Mouse (Mus musculus) midbrain, embryonic 15.5 days (tissue): Measurements from ENCODE around the gene Fgfr2. TPM values are rescaled to one million over a fixed set of nuclear protein-coding genes. Genes with fewer than 3 reads are reported as not detected.

Experiments
- ATAC-seq: fragments of 200-750 bp; cut with Nextera tagmentation; replicated peaks from 2 replicates; pipeline ENCODE4 v1.8.0; 2017; ENCODE audit warnings: moderate TSS enrichment
- H3K27ac ChIP-seq: fragments of 300-500 bp; sonication (generic); 2 replicates; pipeline ENCODE4 v1.5.1; 2015; ENCODE audit warnings: mild to moderate bottlenecking, inconsistent platforms
- H3K27me3 ChIP-seq: fragments of 300-500 bp; sonication (generic); replicated peaks from 2 replicates; pipeline ENCODE4 v1.6.1; 2015; ENCODE audit warnings: inconsistent platforms
- H3K36me3 ChIP-seq: fragments of 300-500 bp; sonication (generic); replicated peaks from 2 replicates; pipeline ENCODE4 v1.6.1; 2015; ENCODE audit warnings: inconsistent platforms
- H3K4me1 ChIP-seq: fragments of 300-500 bp; sonication (generic); 2 replicates; pipeline ENCODE4 v1.6.1; 2015; ENCODE audit warnings: inconsistent platforms
- H3K4me2 ChIP-seq: fragments of 300-500 bp; sonication (generic); 2 replicates; pipeline ENCODE4 v1.6.1; 2015; ENCODE audit warnings: inconsistent platforms, mild to moderate bottlenecking, moderate library complexity
- H3K4me3 ChIP-seq: fragments of 300-500 bp; sonication (generic); 2 replicates; pipeline ENCODE4 v1.5.1; 2015; ENCODE audit warnings: mild to moderate bottlenecking, inconsistent platforms
- H3K9ac ChIP-seq: fragments of 300-500 bp; sonication (generic); 2 replicates; pipeline ENCODE4 v1.6.1; 2015; ENCODE audit warnings: mild to moderate bottlenecking, inconsistent platforms
- H3K9me3 ChIP-seq: fragments of 300-500 bp; sonication (generic); 2 replicates; pipeline ENCODE4 v1.6.1; 2016; ENCODE audit warnings: inconsistent platforms
- WGBS: fragments of 180-500 bp; shearing (Covaris S2); methylation state at CpG from one replicate; pipeline ENCODE4 v1.1.7; 2015; ENCODE audit warnings: mixed read lengths; 5-methylcytosine and 5-hydroxymethylcytosine counted together
- polyA plus RNA-seq: library from polyadenylated mRNA; unstranded; fragments of >200 nt; fragmentation: Nextera tagmentation; extraction: Ambion mirVana; gene quantifications from 2 replicates; pipeline ENCODE4 v1.2.1, GENCODE M21; 2015

Gene Fgfr2
- polyA plus RNA-seq, 1 experiment from 2014 or later = 23.3 TPM

DNA sequence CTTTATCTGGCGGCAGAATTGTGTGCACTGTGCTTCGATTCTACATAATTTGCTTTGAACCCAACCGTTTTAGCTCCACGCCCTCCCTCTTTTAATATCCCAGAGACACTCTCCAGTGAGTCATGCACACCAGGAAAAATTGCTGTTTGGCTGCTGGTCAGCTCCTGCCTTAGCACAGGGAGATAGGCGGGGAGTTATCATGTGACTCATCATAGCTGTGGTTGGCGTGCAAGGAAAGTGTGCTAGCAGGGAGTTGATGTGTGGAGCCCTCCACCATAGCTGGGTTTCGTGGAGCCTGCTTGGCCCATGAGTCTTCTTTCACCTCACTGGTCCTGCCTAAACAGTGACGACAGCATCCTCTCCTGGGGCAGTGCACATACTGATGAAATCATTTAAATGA is 2315.4 kb downstream of the Fgfr2 start:
- Histone ChIP-seq H3K4me3 (no peak overlapping the region), H3K9me3 (no peaks in the 10 kb centered on the region), H3K27me3 (no peaks in the 10 kb centered on the region), H3K27ac (no peak overlapping the region), H3K9ac (no peak overlapping the region), H3K4me1 (no peaks in the 10 kb centered on the region), H3K4me2 (no peak overlapping the region), H3K36me3 (no peaks in the 10 kb centered on the region)
- WGBS = 70% methylated on average over 8 of the region's 8 CpGs
- no peak for ATAC-seq

DNA sequence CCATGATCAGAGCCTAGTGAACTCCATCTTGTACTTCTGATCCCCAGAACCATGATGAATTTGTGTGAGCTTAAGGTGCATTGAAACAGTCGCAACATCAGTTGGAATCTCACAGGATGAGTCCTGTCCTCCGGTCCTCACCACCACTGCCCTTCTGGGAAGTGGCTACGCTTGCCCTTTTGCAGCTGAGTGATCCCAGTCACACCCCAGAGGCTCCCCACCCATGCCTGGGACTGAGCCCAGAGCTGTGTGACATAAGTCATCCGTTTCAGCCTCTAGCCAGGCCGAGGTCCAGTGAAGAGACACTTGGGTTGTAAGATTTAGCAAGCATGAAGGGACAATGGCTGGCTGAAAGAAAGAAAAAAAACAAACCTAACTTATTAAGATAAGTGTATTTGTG is 2318.2 kb downstream of the Fgfr2 start:
- no peak overlapping the region for H3K27ac ChIP-seq
- H3K4me1 ChIP-seq = no peaks in the 10 kb centered on the region
- WGBS = 72% methylated on average over 5 of the region's 5 CpGs
- H3K4me2 ChIP-seq = no peak overlapping the region
- H3K9me3 ChIP-seq = no peaks in the 10 kb centered on the region
- H3K4me3 ChIP-seq = no peak overlapping the region
- ATAC-seq = no peak
- H3K36me3 ChIP-seq = no peaks in the 10 kb centered on the region
- no peak overlapping the region for H3K9ac ChIP-seq
- H3K27me3 ChIP-seq = no peaks in the 10 kb centered on the region

DNA sequence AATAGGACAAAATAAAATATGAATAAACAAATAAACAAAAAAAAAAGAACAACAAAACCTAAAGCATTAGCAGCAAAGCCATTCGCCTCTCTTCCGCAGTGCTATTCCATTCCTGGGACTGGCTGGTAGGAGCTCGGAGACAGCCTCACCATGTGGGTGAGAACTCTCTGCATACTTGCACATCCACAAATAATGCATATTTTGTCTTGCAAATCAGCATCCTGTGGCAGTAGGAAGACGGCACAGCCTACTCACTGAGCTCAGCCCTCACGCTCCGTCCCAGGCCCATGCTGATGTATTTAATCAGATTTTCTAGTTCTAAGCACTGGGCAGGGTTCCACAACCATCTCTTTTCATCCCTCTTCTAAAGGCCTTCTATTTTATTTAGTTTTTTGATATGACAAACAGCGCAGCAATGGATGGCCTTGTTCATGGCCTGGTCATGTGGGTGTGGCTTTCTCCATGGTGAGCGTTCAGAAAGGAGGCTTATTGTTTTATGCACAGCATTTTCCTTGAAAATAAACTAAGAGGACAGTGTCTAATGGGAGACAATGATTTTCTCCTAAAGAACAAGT is 2319.8 kb downstream of the Fgfr2 start:
- Histone ChIP-seq H3K36me3 (no peaks in the 10 kb centered on the region), H3K4me3 (no peak overlapping the region), H3K9ac (no peak overlapping the region), H3K4me1 (no peaks in the 10 kb centered on the region), H3K9me3 (no peaks in the 10 kb centered on the region), H3K4me2 (no peak overlapping the region), H3K27me3 (no peaks in the 10 kb centered on the region), H3K27ac (no peak overlapping the region)
- no peak for ATAC-seq
- WGBS = 58% methylated on average over 8 of the region's 8 CpGs

DNA sequence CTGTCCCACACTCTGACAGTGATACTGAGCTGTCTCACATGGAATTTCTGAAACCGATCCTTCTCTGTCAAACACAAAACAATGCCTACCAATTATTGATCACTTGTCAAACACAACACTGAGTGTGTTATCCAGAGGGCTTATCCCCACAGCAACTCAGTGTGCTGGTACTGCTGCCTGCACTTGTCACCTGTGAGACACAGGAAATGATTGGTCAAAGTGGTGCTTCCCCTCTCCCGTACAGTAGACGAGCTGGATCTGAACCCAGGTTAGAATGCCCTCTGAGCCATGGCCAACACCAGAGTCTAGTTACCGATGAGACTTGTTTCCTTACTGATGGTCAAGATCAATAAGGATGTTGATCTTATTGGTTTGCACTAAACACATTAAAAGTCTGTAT is 2321.3 kb downstream of the Fgfr2 start:
- Histone ChIP-seq H3K4me2 (no peak overlapping the region), H3K27ac (no peak overlapping the region), H3K27me3 (no peaks in the 10 kb centered on the region), H3K4me1 (no peaks in the 10 kb centered on the region), H3K9me3 (no peaks in the 10 kb centered on the region), H3K4me3 (no peak overlapping the region), H3K36me3 (no peaks in the 10 kb centered on the region), H3K9ac (no peak overlapping the region)
- no peak for ATAC-seq
- 95% methylated on average over 4 of the region's 4 CpGs for WGBS

DNA sequence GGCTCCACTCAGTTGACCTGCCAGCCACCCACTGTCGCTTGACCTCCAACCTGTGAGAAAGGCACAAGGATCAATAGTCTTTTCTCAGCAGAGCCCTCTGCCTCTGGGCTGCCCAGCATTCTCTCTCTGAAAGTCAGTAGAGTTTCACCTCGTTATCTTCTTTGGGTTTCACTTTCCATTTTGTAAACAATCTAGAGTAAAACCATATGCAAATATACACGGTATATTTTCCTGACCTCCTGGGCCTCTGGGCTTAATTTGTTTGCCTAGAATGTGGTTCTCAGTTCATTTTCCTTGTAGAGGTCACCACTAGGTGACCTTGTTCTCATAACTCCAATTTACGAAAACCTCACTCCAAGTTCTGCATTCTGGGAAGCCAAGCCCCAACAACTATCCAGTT is 2322.5 kb downstream of the Fgfr2 start:
- Histone ChIP-seq H3K27me3 (no peaks in the 10 kb centered on the region), H3K4me1 (no peaks in the 10 kb centered on the region), H3K9ac (no peak overlapping the region), H3K27ac (no peak overlapping the region), H3K4me3 (no peak overlapping the region), H3K36me3 (no peaks in the 10 kb centered on the region), H3K4me2 (no peak overlapping the region), H3K9me3 (no peaks in the 10 kb centered on the region)
- 75% methylated on average over 4 of the region's 4 CpGs for WGBS
- ATAC-seq = no peak

DNA sequence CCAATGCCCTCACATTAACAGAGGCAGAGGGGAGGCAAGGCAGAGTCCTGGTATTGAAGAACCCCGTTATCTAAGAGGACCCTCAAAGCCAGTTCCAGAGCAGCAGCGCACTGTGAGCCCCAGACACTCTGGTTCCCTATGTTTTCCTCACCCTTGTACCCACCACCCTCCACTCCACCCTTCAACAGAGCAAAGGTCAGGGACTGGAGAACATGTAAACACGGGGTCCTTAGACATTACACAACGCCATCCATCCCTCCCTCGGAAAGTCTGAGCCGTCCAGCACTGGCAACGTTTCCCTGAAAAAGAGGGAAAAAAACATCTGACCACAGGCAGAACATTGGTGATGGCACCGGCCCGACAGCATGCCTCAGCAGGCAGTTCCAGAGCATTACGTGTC is 2323.7 kb downstream of the Fgfr2 start:
- Histone ChIP-seq H3K27ac (no peak overlapping the region), H3K9me3 (no peaks in the 10 kb centered on the region), H3K27me3 (no peaks in the 10 kb centered on the region), H3K36me3 (no peaks in the 10 kb centered on the region), H3K9ac (no peak overlapping the region), H3K4me1 (no peaks in the 10 kb centered on the region), H3K4me3 (no peak overlapping the region), H3K4me2 (no peak overlapping the region)
- WGBS = 95% methylated on average over 10 of the region's 10 CpGs
- ATAC-seq = no peak

DNA sequence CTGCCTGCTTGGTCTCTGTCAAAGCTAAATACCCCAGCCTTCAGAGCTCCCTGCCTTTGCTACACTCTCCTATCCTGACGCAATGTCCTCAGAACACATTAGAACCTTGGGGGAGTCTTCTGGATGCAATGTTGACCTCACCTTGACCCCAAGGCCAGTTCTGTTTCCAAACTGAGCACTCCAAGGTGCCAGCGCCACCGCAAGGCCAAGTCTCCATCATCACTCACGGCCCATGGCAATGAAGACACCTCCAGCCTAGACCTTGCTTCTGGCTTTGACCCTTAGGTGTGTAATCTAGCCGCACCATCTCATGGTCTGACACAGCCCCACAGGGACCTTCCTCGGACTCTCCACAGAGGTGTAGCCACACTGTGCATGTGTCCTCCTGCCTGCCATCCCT is 2325.6 kb downstream of the Fgfr2 start:
- no peak overlapping the region for H3K9ac ChIP-seq
- no peaks in the 10 kb centered on the region for H3K36me3 ChIP-seq
- no peak overlapping the region for H3K27ac ChIP-seq
- no peak overlapping the region for H3K4me3 ChIP-seq
- H3K4me1 ChIP-seq = no peaks in the 10 kb centered on the region
- ATAC-seq = no peak
- H3K27me3 ChIP-seq = no peaks in the 10 kb centered on the region
- H3K9me3 ChIP-seq = no peaks in the 10 kb centered on the region
- WGBS = 90% methylated on average over 6 of the region's 6 CpGs
- no peak overlapping the region for H3K4me2 ChIP-seq

DNA sequence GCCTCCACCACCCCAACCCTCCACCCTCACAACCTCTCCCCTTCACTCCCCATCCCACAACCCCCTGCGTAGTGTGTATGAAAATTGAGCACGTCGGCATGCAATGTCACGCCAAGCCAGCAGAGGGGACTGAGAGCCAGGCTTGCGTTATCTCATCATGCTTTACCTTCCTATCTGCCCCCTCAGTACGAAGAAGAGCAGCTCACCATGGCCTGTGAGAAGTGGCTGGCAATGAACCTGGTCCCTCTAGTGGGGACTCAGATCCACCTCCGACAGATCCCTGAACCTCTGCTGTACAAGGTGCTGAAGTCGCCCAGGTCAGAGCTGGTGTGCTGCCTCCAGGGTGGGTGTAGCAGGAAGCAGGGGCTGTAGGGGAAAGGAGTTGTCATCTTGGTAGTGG is 2326.4 kb downstream of the Fgfr2 start:
- Histone ChIP-seq H3K4me1 (no peaks in the 10 kb centered on the region), H3K4me2 (no peak overlapping the region), H3K36me3 (no peaks in the 10 kb centered on the region), H3K9me3 (no peaks in the 10 kb centered on the region), H3K27ac (no peak overlapping the region), H3K27me3 (no peaks in the 10 kb centered on the region), H3K9ac (no peak overlapping the region), H3K4me3 (no peak overlapping the region)
- 66% methylated on average over 8 of the region's 8 CpGs for WGBS
- no peak for ATAC-seq

DNA sequence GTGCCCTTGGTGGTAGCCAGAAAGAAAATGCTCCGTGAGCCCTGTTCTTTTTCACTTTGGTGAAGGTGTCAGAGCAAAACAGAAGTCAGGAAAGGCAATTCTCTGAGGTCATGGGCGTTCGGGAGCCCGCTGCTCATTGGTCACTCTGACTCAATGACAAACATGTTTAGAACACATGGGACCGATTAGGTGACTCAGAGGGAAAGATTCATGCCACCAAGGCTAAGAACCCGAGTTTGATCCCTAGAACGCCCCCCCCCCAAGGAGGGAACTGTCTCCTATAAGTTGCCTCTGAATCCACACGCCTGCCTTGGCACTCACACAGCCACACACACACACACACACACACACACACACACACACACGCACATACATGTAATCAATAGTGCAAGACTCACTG is 2329.5 kb downstream of the Fgfr2 start:
- no peak for ATAC-seq
- Histone ChIP-seq H3K4me2 (no peak overlapping the region), H3K9ac (no peak overlapping the region), H3K36me3 (no peaks in the 10 kb centered on the region), H3K27ac (no peak overlapping the region), H3K9me3 (no peaks in the 10 kb centered on the region), H3K4me3 (no peak overlapping the region), H3K27me3 (no peaks in the 10 kb centered on the region), H3K4me1 (no peaks in the 10 kb centered on the region)
- 87% methylated on average over 9 of the region's 9 CpGs for WGBS

DNA sequence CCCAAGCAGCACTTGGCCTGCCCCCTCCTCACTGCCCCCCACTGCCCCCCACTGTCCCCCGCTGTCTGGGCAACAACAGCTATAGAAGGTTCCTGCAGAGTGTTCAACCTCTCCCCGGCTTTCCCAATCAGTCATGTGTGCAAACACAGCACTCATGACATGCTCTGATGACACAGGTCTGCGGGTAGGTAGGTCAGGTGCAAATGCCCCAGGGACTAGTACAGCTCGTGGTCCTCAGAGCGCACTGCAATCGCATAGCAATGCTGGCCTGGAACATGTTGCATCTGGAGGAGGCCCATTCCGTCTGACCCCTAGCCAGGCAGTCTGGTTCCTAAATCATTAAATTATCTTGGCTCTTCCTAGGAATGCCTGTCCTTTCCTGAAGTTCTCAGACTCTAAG is 2333.7 kb downstream of the Fgfr2 start:
- WGBS = 81% methylated on average over 7 of the region's 7 CpGs

DNA sequence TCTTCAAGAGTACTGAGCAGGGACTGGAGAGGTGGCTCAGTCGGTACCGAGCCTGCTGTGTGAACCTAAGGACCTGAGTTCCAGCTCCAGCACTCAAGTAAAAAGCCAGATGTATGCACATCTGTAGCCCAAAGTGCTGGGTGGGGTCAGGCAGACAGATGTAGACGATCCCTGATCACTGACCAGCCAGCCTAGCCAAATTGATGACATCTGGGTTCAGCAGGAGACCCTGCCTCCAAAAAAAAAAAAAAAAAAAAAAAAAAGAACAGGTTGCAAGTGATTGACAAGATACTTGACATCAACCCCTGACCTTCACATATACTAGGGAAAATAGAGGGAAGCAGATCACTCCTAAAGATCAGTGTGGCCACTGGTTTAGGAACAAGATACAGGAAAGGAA is 2334.2 kb downstream of the Fgfr2 start:
- Histone ChIP-seq H3K4me2 (no peak overlapping the region), H3K27ac (no peak overlapping the region), H3K36me3 (no peaks in the 10 kb centered on the region), H3K4me3 (no peak overlapping the region), H3K27me3 (no peaks in the 10 kb centered on the region), H3K9ac (no peak overlapping the region), H3K4me1 (no peaks in the 10 kb centered on the region), H3K9me3 (no peaks in the 10 kb centered on the region)
- ATAC-seq = no peak
- 94% methylated on average over 3 of the region's 3 CpGs for WGBS

More for the DNA sequence above, 2333.7 kb downstream of the Fgfr2 start:
- no peaks in the 10 kb centered on the region for H3K9me3 ChIP-seq
- no peak overlapping the region for H3K4me2 ChIP-seq
- no peaks in the 10 kb centered on the region for H3K4me1 ChIP-seq
- H3K27ac ChIP-seq = no peak overlapping the region
- H3K4me3 ChIP-seq = no peak overlapping the region
- no peak overlapping the region for H3K9ac ChIP-seq
- no peaks in the 10 kb centered on the region for H3K27me3 ChIP-seq
- H3K36me3 ChIP-seq = no peaks in the 10 kb centered on the region
- no peak for ATAC-seq

DNA sequence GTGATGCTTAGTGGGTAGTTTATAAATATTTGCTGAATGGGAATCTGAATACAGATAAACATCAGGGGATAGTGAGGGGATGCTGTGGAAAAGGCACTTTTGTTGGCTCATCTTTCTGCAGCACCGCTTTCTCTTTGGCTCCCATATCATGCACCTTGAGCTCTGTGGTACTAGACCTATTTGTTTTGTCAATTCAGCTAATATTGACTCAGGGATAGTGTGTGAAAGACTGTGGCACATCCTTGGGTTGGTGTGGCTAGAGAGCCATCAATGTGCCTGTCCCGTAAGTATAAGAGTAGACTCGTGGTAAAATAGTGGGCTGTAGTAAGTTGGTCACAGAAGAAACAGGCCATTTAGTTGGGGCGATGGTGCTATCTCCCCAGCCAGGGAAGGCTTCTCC is 2335.6 kb downstream of the Fgfr2 start:
- no peak overlapping the region for H3K9ac ChIP-seq
- WGBS = 91% methylated on average over 4 of the region's 4 CpGs
- no peak for ATAC-seq
- no peaks in the 10 kb centered on the region for H3K36me3 ChIP-seq
- no peaks in the 10 kb centered on the region for H3K4me1 ChIP-seq
- no peak overlapping the region for H3K4me2 ChIP-seq
- no peak overlapping the region for H3K4me3 ChIP-seq
- H3K27me3 ChIP-seq = no peaks in the 10 kb centered on the region
- no peak overlapping the region for H3K27ac ChIP-seq
- H3K9me3 ChIP-seq = no peaks in the 10 kb centered on the region

DNA sequence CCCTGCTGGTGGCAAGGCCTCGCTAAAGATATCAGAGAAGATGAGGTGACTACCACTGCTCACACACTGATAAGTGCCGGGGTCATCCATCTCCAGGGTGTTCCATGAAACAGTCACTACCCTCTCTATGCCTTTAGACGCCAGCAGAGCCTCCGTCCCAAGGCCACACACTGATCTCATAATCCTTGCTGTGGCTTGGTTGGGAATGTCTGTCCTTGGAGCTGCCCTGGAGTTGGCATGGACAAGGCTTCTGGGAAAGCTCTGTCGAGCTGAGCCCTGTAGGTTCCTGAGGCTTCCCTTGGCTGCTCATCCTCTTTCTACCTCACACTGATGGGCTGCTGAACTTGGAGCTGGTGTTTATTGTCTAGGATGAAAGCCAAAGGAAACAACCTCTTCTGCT is 2336.4 kb downstream of the Fgfr2 start:
- Histone ChIP-seq H3K27me3 (no peaks in the 10 kb centered on the region), H3K9ac (no peak overlapping the region), H3K4me3 (no peak overlapping the region), H3K4me1 (no peaks in the 10 kb centered on the region), H3K36me3 (no peaks in the 10 kb centered on the region), H3K27ac (no peak overlapping the region), H3K4me2 (no peak overlapping the region), H3K9me3 (no peaks in the 10 kb centered on the region)
- ATAC-seq = no peak
- 73% methylated on average over 5 of the region's 5 CpGs for WGBS
